Mouse (Mus musculus): ENCODE measurements around the gene Gadl1. TPM values are rescaled to one million over a fixed set of nuclear protein-coding genes. Genes with fewer than 3 reads are reported as not detected.

The Gadl1 gene
- total RNA-seq (2014; fragmentation: Nextera tagmentation), result not detected in 2 replicates
- 0.82 TPM in 1 of 2 replicates, not detected in the other for total RNA-seq (2017)

DNA sequence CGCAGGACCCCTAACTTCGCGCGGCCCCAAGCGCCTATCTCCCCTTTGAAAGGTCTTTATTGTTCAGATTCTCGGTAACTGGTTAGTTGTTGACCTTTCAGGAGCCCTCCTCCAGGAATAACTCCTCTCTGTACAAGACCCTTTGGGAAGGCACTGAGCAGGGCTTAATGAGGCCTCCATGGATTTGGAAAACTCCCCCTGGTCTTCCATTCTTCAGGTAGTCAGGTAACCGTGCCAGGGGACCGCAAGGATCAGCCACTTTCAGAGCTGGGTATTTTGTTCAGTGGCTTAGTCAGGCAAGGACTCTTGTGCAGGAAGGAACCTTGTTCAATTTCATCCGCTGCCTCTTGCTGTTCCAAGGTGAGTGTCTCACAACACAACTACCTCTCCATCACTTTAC is at the start of gene Gadl1:
TSS of gene Gadl1 (plus strand) at position 301 of the 400 bp plus-strand sequence.
- no peak for ATAC-seq (replicated peaks; ENCODE audit: poor library complexity, severe bottlenecking)

DNA sequence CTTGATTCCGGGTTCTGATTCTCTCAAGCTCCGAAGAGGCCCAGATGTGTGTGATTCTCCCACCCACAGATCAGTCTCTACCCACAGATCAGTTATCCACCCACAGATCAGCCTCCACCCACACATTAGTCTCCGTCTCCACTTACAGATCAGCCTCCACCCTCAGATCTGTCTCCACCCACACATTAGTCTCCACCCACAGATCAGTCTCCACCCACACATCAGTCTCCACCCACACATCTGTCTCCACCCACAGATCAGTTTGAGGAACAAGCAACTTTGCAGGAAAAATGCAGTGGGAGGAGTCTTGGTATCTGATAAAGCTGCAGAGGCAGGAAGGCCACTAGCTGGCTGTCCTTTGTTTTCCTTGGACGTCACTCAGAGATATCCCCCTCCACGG is 46.5 kb upstream of the Gadl1 start:
- peak; percentile 89 for ATAC-seq (replicated peaks; ENCODE audit: poor library complexity, severe bottlenecking)

GRCm38 (mm10) chr9:115863326-115863725 is 45.9 kb upstream of the Gadl1 start:
- no peak for ATAC-seq (replicated peaks; ENCODE audit: poor library complexity, severe bottlenecking)

- ATAC-seq (replicated peaks; ENCODE audit: poor library complexity, severe bottlenecking), result no peak
Measured at GRCm38 (mm10) chr9:115867277-115867676, 42.0 kb upstream of the Gadl1 start.

- no peak; the same call in 1 of the 2 replicates for ATAC-seq (replicated peaks; ENCODE audit: poor library complexity, severe bottlenecking)
Measured at GRCm38 (mm10) chr9:115870168-115870567, 39.1 kb upstream of the Gadl1 start.

DNA sequence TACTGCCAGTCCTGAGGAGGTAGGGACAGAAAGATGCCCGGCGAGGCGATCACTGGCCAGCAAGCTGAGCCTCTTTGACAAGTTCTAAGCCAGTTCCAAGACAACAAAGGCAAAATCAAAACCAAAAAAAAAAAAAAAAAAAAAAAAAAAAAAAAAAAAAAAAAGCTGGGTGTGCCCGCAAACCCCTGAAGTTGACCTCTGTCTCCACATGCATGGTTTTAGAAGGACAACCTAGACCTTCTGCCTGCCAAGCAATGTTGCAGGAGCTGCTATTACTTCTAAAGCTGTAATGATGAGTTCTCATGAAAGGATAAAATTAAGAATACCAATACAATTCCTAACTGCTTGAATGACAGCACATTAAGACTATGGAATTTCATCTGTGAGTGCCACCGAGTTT is 38.6 kb upstream of the Gadl1 start:
- ATAC-seq (replicated peaks; ENCODE audit: poor library complexity, severe bottlenecking), result no peak

GRCm38 (mm10) chr9:115880500-115880899 is 28.8 kb upstream of the Gadl1 start:
- no peak for ATAC-seq (replicated peaks; ENCODE audit: poor library complexity, severe bottlenecking)

DNA sequence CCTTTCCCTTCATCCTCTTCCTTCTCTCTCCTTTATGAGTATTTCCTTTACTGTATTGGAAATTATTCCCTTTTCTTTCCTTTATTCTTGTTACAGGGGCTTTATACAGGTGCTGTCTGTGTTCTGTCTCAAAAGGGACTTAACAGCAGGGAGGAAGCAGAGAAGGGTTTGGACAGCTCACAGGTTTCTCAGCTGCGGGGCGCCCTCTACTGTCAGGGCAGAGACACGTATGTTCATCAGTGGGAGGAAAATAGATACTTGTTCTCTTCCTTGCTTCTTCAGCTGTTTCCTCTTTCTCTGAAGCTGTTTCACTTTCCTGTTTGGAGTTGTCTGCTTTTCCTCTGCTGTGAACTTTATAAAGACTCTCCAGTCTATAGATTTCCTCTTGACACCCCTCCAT is 28.1 kb upstream of the Gadl1 start:
- ATAC-seq (replicated peaks; ENCODE audit: poor library complexity, severe bottlenecking), result no peak

DNA sequence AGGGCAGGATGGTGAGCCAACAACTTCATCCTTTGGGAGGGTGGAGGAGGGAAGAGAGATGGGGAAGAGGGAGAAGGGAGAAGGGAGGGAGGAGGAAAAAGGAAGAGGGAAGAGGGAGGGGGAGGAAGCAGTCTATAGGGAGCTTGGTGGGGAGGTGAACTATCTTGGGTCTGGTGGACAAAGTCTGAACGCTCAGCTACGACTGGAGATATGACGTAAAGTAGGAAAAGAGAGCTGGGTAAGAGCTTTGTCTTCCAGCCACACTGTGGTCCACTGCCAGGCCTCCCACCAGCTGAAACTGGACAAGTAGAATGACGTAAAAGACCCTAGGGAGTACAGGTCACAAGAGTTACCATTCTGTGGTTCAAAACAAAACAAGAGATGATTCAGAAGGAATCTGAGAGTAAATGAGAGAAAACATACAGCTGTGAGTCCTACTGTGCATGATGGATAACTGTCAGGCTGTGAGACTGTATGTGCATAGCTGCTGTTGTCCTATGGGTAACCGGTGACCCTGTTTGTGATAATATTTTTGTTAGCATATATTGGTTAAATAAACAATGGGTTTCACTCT is 26.5 kb upstream of the Gadl1 start:
- no peak for ATAC-seq (replicated peaks; ENCODE audit: poor library complexity, severe bottlenecking)

DNA sequence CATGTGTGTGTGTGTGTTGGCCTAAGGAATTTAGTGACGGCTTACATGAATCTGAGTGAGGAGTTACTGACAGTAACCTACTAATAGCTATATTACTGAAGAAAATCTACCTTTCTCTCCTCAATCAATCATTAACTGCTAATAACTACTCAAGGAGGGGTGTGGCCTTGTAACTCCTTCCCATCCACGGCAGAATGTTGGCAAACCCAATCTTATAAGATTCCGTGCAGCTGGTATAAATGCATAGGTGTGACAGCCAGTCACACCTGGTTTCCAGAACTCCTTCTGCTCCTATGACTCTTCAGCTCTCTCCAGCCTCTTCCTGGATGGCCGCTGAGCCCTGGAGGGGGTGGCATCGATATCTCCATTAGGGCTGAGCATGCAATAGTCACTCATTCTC is 25.8 kb upstream of the Gadl1 start:
- no peak for ATAC-seq (replicated peaks; ENCODE audit: poor library complexity, severe bottlenecking)

GRCm38 (mm10) chr9:115887571-115887970 is 21.7 kb upstream of the Gadl1 start:
- ATAC-seq (replicated peaks; ENCODE audit: poor library complexity, severe bottlenecking), result no peak

- ATAC-seq (replicated peaks; ENCODE audit: poor library complexity, severe bottlenecking), result no peak
Measured at GRCm38 (mm10) chr9:115893131-115893530, 16.1 kb upstream of the Gadl1 start.

DNA sequence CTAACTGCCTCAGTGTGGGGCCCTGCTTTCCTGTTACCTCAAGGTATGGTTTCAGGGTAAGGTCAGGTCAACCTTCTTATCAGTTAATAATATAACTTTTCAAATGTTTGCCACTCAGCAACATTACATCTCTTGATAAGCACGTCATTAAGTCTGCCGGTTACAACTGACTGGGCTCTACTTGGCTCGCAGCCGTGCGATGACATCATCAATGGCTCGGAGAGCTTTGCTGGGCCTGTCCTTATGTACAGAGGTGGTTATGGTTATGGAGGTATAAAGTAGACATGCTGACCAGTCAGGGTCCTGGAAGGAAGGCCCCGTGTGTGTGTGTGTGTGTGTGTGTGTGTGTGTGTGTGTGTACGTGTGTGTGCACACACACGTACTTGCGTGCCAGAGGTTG is 15.3 kb upstream of the Gadl1 start:
- ATAC-seq (replicated peaks; ENCODE audit: poor library complexity, severe bottlenecking), result no peak

GRCm38 (mm10) chr9:115908325-115908724 is 930 bp upstream of the Gadl1 start:
- peak; percentile 98 for ATAC-seq (replicated peaks; ENCODE audit: poor library complexity, severe bottlenecking)

DNA sequence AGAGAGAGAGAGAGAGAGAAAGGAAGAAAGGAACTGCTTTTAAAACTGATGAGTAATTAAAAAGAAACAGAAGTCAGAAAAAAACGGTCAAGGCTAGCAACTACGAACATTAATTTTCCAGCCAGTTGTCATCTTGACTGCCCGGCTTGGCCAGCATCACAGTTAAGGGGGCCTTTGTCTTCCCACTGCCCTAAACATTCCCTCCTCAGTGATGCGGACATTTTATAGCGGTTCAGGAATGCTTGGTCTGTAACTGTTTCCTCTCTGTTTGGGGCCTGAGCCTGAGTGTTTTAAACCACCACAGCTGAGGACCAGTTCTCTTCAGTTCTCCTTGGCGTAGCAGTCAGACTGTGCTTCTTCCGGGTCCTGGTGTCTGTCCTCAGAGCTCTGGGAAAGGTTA is 4.8 kb downstream of the Gadl1 start:
- ATAC-seq (replicated peaks; ENCODE audit: poor library complexity, severe bottlenecking), result no peak

GRCm38 (mm10) chr9:115915586-115916270 is 6.5 kb downstream of the Gadl1 start:
- no peak for ATAC-seq (replicated peaks; ENCODE audit: poor library complexity, severe bottlenecking)

DNA sequence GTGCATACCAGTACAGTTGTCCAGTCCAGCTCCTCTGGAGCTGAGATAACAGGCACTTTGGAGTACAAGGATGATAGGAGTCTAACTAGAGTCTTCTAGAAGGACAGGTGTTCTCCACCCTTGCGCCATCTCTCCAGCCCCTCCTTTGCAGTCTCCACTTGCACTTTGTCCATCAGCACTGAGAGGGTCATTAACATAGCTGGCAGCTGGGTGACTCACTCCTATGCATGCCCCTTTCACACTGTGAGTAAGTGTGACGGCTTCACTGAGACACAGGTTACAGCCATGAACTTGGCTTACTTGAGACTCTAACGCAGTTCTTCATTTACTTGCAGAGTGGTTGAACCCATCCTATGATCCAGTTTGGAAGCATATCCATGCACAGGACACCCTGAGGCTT is 10.5 kb downstream of the Gadl1 start:
- ATAC-seq (replicated peaks; ENCODE audit: poor library complexity, severe bottlenecking), result no peak

GRCm38 (mm10) chr9:115922662-115923061 is 13.4 kb downstream of the Gadl1 start:
- peak; percentile 20; the same call in 1 of the 2 replicates for ATAC-seq (replicated peaks; ENCODE audit: poor library complexity, severe bottlenecking)

GRCm38 (mm10) chr9:115924094-115924493 is 14.8 kb downstream of the Gadl1 start:
- no peak for ATAC-seq (replicated peaks; ENCODE audit: poor library complexity, severe bottlenecking)

- ATAC-seq (replicated peaks; ENCODE audit: poor library complexity, severe bottlenecking), result no peak
Measured at GRCm38 (mm10) chr9:115931803-115932202, 22.5 kb downstream of the Gadl1 start.

- ATAC-seq (replicated peaks; ENCODE audit: poor library complexity, severe bottlenecking), result no peak
Measured at GRCm38 (mm10) chr9:115932741-115933140, 23.5 kb downstream of the Gadl1 start.
